Mouse (Mus musculus) forebrain, embryonic 11.5 days (tissue): Measurements from ENCODE around the gene Def6. TPM values are rescaled to one million over a fixed set of nuclear protein-coding genes. Genes with fewer than 3 reads are reported as not detected.

Experiments
- ATAC-seq: fragments of 200-750 bp; cut with Nextera tagmentation; replicated peaks from 2 replicates; pipeline ENCODE4 v1.8.0; 2017; ENCODE audit warnings: moderate TSS enrichment; ENCODE audit not compliant: low FRiP score
- DNase-seq: peaks from one replicate; pipeline ENCODE4 v3.0.0-alpha.2; 2017; ENCODE audit warnings: low spot score
- H3K27ac ChIP-seq: fragments of 300-500 bp; sonication (generic); 2 replicates; pipeline ENCODE4 v1.5.1; 2014; ENCODE audit warnings: low read depth, low read length
- H3K27me3 ChIP-seq: fragments of 300-500 bp; sonication (generic); 2 replicates; pipeline ENCODE4 v1.6.1; 2014; ENCODE audit warnings: mild to moderate bottlenecking, low read length, mixed read lengths; ENCODE audit not compliant: control insufficient read depth, insufficient read depth
- H3K36me3 ChIP-seq: fragments of 300-500 bp; sonication (generic); 2 replicates; pipeline ENCODE4 v1.6.1; 2014; ENCODE audit warnings: mild to moderate bottlenecking, low read length, moderate library complexity, mixed read lengths; ENCODE audit not compliant: control insufficient read depth, insufficient read depth
- H3K4me1 ChIP-seq: fragments of 300-500 bp; sonication (generic); replicated peaks from 2 replicates; pipeline ENCODE4 v1.6.1; 2014; ENCODE audit warnings: low read length, mixed read lengths; ENCODE audit not compliant: control insufficient read depth, insufficient read depth
- H3K4me2 ChIP-seq: fragments of 300-500 bp; sonication (generic); 2 replicates; pipeline ENCODE4 v1.6.1; 2014; ENCODE audit warnings: low read depth, mild to moderate bottlenecking, low read length, moderate library complexity, mixed read lengths; ENCODE audit not compliant: severe bottlenecking
- H3K4me3 ChIP-seq: fragments of 300-500 bp; sonication (generic); 2 replicates; pipeline ENCODE4 v1.5.1; 2014; ENCODE audit warnings: low read depth, low read length
- H3K9ac ChIP-seq: fragments of 300-500 bp; sonication (generic); 2 replicates; pipeline ENCODE4 v1.6.1; 2014; ENCODE audit warnings: low read length
- H3K9me3 ChIP-seq: fragments of 300-500 bp; sonication (generic); 2 replicates; pipeline ENCODE4 v1.6.1; 2016; ENCODE audit warnings: low read length, mixed read lengths; ENCODE audit not compliant: control insufficient read depth
- WGBS: fragments of 180-500 bp; shearing (Covaris S2); extraction: QIAGEN DNeasy Blood & Tissue Kit; methylation state at CpG from one replicate; pipeline ENCODE4 v1.1.7; 2014; 5-methylcytosine and 5-hydroxymethylcytosine counted together
- polyA plus RNA-seq: library from polyadenylated mRNA; unstranded; fragments of >200 nt; fragmentation: Nextera tagmentation; extraction: Ambion mirVana; gene quantifications from 2 replicates; pipeline ENCODE4 v1.2.1, GENCODE M21; 2014

Def6 gene
- polyA plus RNA-seq, 1 experiment from 2014 or later: 2.2 TPM

GRCm38 (mm10) chr17:28240846-28241245 is 33.3 kb downstream of the Def6 start:
- no peaks in the 10 kb centered on the region for H3K9me3 ChIP-seq
- 95% methylated on average over 5 of the region's 5 CpGs for WGBS
- H3K27me3 ChIP-seq: no peaks in the 10 kb centered on the region
- no peak for ATAC-seq
- H3K4me3 ChIP-seq: no peak overlapping the region
- DNase-seq: no peak
- no peaks in the 10 kb centered on the region for H3K4me1 ChIP-seq
- no peak overlapping the region for H3K4me2 ChIP-seq
- H3K9ac ChIP-seq: no peak overlapping the region
- no peak overlapping the region for H3K27ac ChIP-seq
- H3K36me3 ChIP-seq: no peaks in the 10 kb centered on the region

GRCm38 (mm10) chr17:28242296-28242695 is 34.7 kb downstream of the Def6 start:
- no peaks in the 10 kb centered on the region for H3K4me1 ChIP-seq
- DNase-seq (no peak), ATAC-seq (no peak)
- H3K27me3 ChIP-seq: no peaks in the 10 kb centered on the region
- no peak overlapping the region for H3K9ac ChIP-seq
- H3K36me3 ChIP-seq: no peaks in the 10 kb centered on the region
- H3K27ac ChIP-seq: no peak overlapping the region
- no peak overlapping the region for H3K4me3 ChIP-seq
- no peak overlapping the region for H3K4me2 ChIP-seq
- no peaks in the 10 kb centered on the region for H3K9me3 ChIP-seq
- WGBS: 93% methylated on average over 6 of the region's 6 CpGs

- H3K4me3 ChIP-seq: no peak overlapping the region
- H3K9me3 ChIP-seq: no peaks in the 10 kb centered on the region
- H3K4me1 ChIP-seq: 0 out of 2 replicates have a peak, but pooled peaks cover 2% of the 10 kb centered on the region
- no peak overlapping the region for H3K4me2 ChIP-seq
- no peaks in the 10 kb centered on the region for H3K27me3 ChIP-seq
- WGBS: 88% methylated on average over 6 of the region's 6 CpGs
- H3K9ac ChIP-seq: no peak overlapping the region; the same call in 1 of the 2 replicates
- peak overlapping the region; percentile 31; the same call in 1 of the 2 replicates for H3K27ac ChIP-seq
- H3K36me3 ChIP-seq: no peaks in the 10 kb centered on the region
- ATAC-seq (no peak), DNase-seq (no peak)
These were observed 36.6 kb downstream of the Def6 start for GRCm38 (mm10) chr17:28244214-28244613.

- Histone ChIP-seq H3K27ac (peak overlapping the region; percentile 31; the same call in 1 of the 2 replicates), H3K4me3 (no peak overlapping the region), H3K9ac (no peak overlapping the region), H3K27me3 (no peaks in the 10 kb centered on the region), H3K9me3 (no peaks in the 10 kb centered on the region), H3K4me1 (0 out of 2 replicates have a peak, but pooled peaks cover 2% of the 10 kb centered on the region), H3K4me2 (no peak overlapping the region), H3K36me3 (no peaks in the 10 kb centered on the region)
- 30% methylated on average over 6 of the region's 6 CpGs for WGBS
- ATAC-seq (no peak), DNase-seq (no peak)
These were observed 37.1 kb downstream of the Def6 start for GRCm38 (mm10) chr17:28244714-28245113.

GRCm38 (mm10) chr17:28246640-28247039 is 39.1 kb downstream of the Def6 start:
- Histone ChIP-seq H3K27me3 (no peaks in the 10 kb centered on the region), H3K4me2 (no peak overlapping the region), H3K9ac (no peak overlapping the region), H3K4me1 (0 out of 2 replicates have a peak, but pooled peaks cover 2% of the 10 kb centered on the region), H3K36me3 (no peaks in the 10 kb centered on the region), H3K9me3 (no peaks in the 10 kb centered on the region), H3K27ac (no peak overlapping the region), H3K4me3 (no peak overlapping the region)
- ATAC-seq: no peak
- 86% methylated on average over 11 of the region's 11 CpGs for WGBS
- DNase-seq: no peak

GRCm38 (mm10) chr17:28247613-28248012 is 40.0 kb downstream of the Def6 start:
- ATAC-seq: no peak
- H3K27me3 ChIP-seq: no peaks in the 10 kb centered on the region
- 77% methylated on average over 6 of the region's 6 CpGs for WGBS
- no peaks in the 10 kb centered on the region for H3K36me3 ChIP-seq
- no peak for DNase-seq
- H3K9ac ChIP-seq: no peak overlapping the region
- H3K9me3 ChIP-seq: no peaks in the 10 kb centered on the region
- no peak overlapping the region for H3K4me3 ChIP-seq
- no peak overlapping the region for H3K4me2 ChIP-seq
- 0 out of 2 replicates have a peak, but pooled peaks cover 2% of the 10 kb centered on the region for H3K4me1 ChIP-seq
- H3K27ac ChIP-seq: no peak overlapping the region

GRCm38 (mm10) chr17:28249062-28249461 is 41.5 kb downstream of the Def6 start:
- Histone ChIP-seq H3K4me1 (0 out of 2 replicates have a peak, but pooled peaks cover 2% of the 10 kb centered on the region), H3K9ac (no peak overlapping the region), H3K27ac (no peak overlapping the region), H3K27me3 (no peaks in the 10 kb centered on the region), H3K4me3 (no peak overlapping the region), H3K9me3 (no peaks in the 10 kb centered on the region), H3K36me3 (no peaks in the 10 kb centered on the region), H3K4me2 (no peak overlapping the region)
- no peak for DNase-seq
- no peak for ATAC-seq
- WGBS: 82% methylated on average over 12 of the region's 12 CpGs

- WGBS: 89% methylated on average over 12 of the region's 12 CpGs
- Histone ChIP-seq H3K27ac (no peak overlapping the region), H3K9me3 (no peaks in the 10 kb centered on the region), H3K27me3 (no peaks in the 10 kb centered on the region), H3K9ac (no peak overlapping the region), H3K4me1 (0 out of 2 replicates have a peak, but pooled peaks cover 8% of the 10 kb centered on the region), H3K4me2 (no peak overlapping the region), H3K36me3 (no peaks in the 10 kb centered on the region), H3K4me3 (no peak overlapping the region)
- DNase-seq (no peak), ATAC-seq (no peak)
These were observed 44.2 kb downstream of the Def6 start for GRCm38 (mm10) chr17:28251579-28252280.

- WGBS: 92% methylated on average over 5 of the region's 5 CpGs
- no peaks in the 10 kb centered on the region for H3K36me3 ChIP-seq
- H3K9me3 ChIP-seq: no peaks in the 10 kb centered on the region
- no peak overlapping the region for H3K4me2 ChIP-seq
- ATAC-seq (no peak), DNase-seq (no peak)
- no peaks in the 10 kb centered on the region for H3K27me3 ChIP-seq
- 0 out of 2 replicates have a peak, but pooled peaks cover 8% of the 10 kb centered on the region for H3K4me1 ChIP-seq
- H3K4me3 ChIP-seq: no peak overlapping the region
- H3K27ac ChIP-seq: no peak overlapping the region
- H3K9ac ChIP-seq: no peak overlapping the region
These were observed 44.7 kb downstream of the Def6 start for GRCm38 (mm10) chr17:28252281-28252648.
